Mouse (Mus musculus) lung, embryonic 15.5 days (tissue): ENCODE data around the gene Rogdi. TPM values are rescaled to one million over a fixed set of nuclear protein-coding genes. Genes with fewer than 3 reads are reported as not detected.
A peak's percentile ranks its signal among the peaks of the same experiment; 100 is the strongest.

Source experiments
- ATAC-seq: fragments of 200-750 bp; cut with Nextera tagmentation; 2 replicates; pipeline ENCODE4 v1.8.0; 2017; ENCODE audit warnings: moderate number of reproducible peaks, borderline replicate concordance; ENCODE audit not compliant: low FRiP score, low TSS enrichment; ENCODE audit errors: extremely low read depth
- H3K27ac ChIP-seq: fragments of 300-500 bp; sonication (generic); 2 replicates; pipeline ENCODE4 v1.5.1; 2015; ENCODE audit warnings: moderate library complexity, mild to moderate bottlenecking, inconsistent platforms
- H3K27me3 ChIP-seq: fragments of 300-500 bp; sonication (generic); 2 replicates; pipeline ENCODE4 v1.6.1; 2015; ENCODE audit warnings: inconsistent platforms
- H3K36me3 ChIP-seq: fragments of 300-500 bp; sonication (generic); 2 replicates; pipeline ENCODE4 v1.6.1; 2015; ENCODE audit warnings: inconsistent platforms
- H3K4me1 ChIP-seq: fragments of 300-500 bp; sonication (generic); 2 replicates; pipeline ENCODE4 v1.6.1; 2015; ENCODE audit warnings: inconsistent platforms
- H3K4me2 ChIP-seq: fragments of 300-500 bp; sonication (generic); 2 replicates; pipeline ENCODE4 v1.6.1; 2015; ENCODE audit warnings: inconsistent platforms, mild to moderate bottlenecking, moderate library complexity
- H3K4me3 ChIP-seq: fragments of 300-500 bp; sonication (generic); 2 replicates; pipeline ENCODE4 v1.5.1; 2015; ENCODE audit warnings: mild to moderate bottlenecking, inconsistent platforms
- H3K9ac ChIP-seq: fragments of 300-500 bp; sonication (generic); 2 replicates; pipeline ENCODE4 v1.6.1; 2015; ENCODE audit warnings: inconsistent platforms
- H3K9me3 ChIP-seq: fragments of 300-500 bp; sonication (generic); 2 replicates; pipeline ENCODE4 v1.6.1; 2016; ENCODE audit warnings: inconsistent platforms
- WGBS: fragments of 180-500 bp; shearing (Covaris S2); methylation state at CpG from one replicate; pipeline ENCODE4 v1.1.7; 2015; 5-methylcytosine and 5-hydroxymethylcytosine counted together
- polyA plus RNA-seq: library from polyadenylated mRNA; unstranded; fragments of >200 nt; fragmentation: Nextera tagmentation; extraction: Ambion mirVana; gene quantifications from 2 replicates; pipeline ENCODE4 v1.2.1, GENCODE M21; 2015

The Rogdi gene
- polyA plus RNA-seq, 1 experiment from 2014 or later: 60.3 TPM

DNA sequence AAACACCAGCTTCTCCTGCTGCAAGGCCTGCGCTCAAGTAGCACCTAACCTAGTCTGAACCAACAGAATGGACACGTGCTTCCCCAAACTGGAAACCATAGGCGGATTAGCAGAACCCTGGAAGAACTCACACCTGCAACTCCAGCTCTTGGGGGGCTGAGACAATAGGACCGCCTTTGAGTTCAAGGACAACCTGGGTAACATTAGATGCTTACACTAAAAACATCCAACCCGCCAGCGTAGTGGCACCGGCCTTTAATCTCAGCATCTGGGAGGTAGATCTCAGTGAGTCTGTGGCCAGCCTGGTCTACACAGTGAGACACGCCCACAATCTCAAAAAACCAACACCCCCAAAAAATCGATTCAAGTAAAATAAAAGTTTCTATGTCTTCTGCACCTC is 50.0 kb downstream of the Rogdi start:
- Histone ChIP-seq H3K27ac (peak overlapping the region; percentile 79; the same call in 1 of the 2 replicates), H3K9ac (peak overlapping the region; percentile 78)
- no peak for ATAC-seq

DNA sequence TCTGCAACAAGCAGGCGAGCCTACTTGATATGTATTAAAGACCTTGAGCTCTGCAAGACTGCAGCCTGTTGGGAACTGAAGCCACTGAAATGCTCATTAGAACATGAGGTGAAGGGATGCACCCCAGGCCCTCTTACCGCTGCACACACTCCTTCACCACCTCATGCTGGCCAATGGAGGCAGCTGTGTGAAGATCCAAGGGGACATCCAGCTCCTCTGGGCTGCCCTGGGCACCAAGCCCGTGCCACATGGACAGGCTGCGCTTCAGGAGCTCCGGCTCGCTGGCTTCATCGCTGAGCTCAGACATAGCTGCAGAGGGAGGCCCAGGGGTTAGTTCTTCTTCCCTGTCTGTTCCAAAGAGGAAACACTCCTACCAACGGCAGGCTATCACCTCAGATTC is 53.1 kb downstream of the Rogdi start:
- ATAC-seq: no peak
- H3K36me3 ChIP-seq: peaks cover 18% of the 10 kb centered on the region
- no peak overlapping the region for H3K4me3 ChIP-seq
- H3K9me3 ChIP-seq: no peaks in the 10 kb centered on the region
- H3K27ac ChIP-seq: no peak overlapping the region
- H3K27me3 ChIP-seq: no peaks in the 10 kb centered on the region
- H3K9ac ChIP-seq: no peak overlapping the region
- H3K4me1 ChIP-seq: peaks cover 18% of the 10 kb centered on the region
- WGBS: 91% methylated on average over 8 of the region's 8 CpGs
- no peak overlapping the region for H3K4me2 ChIP-seq

More for the DNA sequence above, 50.0 kb downstream of the Rogdi start:
- WGBS: 34% methylated on average over 9 of the region's 9 CpGs
- Histone ChIP-seq H3K36me3 (peaks cover 5% of the 10 kb centered on the region; the same call in 1 of the 2 replicates), H3K4me1 (peaks cover 20% of the 10 kb centered on the region), H3K9me3 (no peaks in the 10 kb centered on the region), H3K27me3 (no peaks in the 10 kb centered on the region), H3K4me3 (peak overlapping the region; percentile 82), H3K4me2 (peak overlapping the region; percentile 70)

Other genes starting within 250 kb of the Rogdi start
- gene Cdip1, start 223.3 kb downstream of the Rogdi start, polyA plus RNA-seq: 83.2 and 91.1 TPM in 2 replicates
- gene 4930562C15Rik, start 178.1 kb downstream of the Rogdi start, polyA plus RNA-seq: 0.57 and 0.69 TPM in 2 replicates
- gene Ubald1, start 133.2 kb downstream of the Rogdi start, polyA plus RNA-seq: 35.7 TPM in 2 replicates
- 88.1 and 93.0 TPM in 2 replicates for gene Mgrn1, start 127.3 kb downstream of the Rogdi start, polyA plus RNA-seq
- 150 and 167 TPM in 2 replicates for gene Nudt16l1, start 74.8 kb downstream of the Rogdi start, polyA plus RNA-seq
- gene Anks3, start 49.3 kb downstream of the Rogdi start, polyA plus RNA-seq: 54.1 and 56.2 TPM in 2 replicates
- gene Sept12, start 15.7 kb downstream of the Rogdi start, polyA plus RNA-seq: 0.31 TPM in 1 of 2 replicates, not detected in the other
- 30.2 and 33.8 TPM in 2 replicates for gene Smim22, start 6.3 kb downstream of the Rogdi start, polyA plus RNA-seq
- gene Glyr1, start 36.3 kb upstream of the Rogdi start, polyA plus RNA-seq: 149 and 153 TPM in 2 replicates
- gene Ubn1, start 36.5 kb upstream of the Rogdi start, polyA plus RNA-seq: 19.8 and 21.4 TPM in 2 replicates
- gene Ppl, start 118.9 kb upstream of the Rogdi start, polyA plus RNA-seq: 6.3 and 6.7 TPM in 2 replicates
- gene Sec14l5, start 133.6 kb upstream of the Rogdi start, polyA plus RNA-seq: 0.65 and 0.78 TPM in 2 replicates
- 22.1 and 24.0 TPM in 2 replicates for gene Nagpa, start 190.5 kb upstream of the Rogdi start, polyA plus RNA-seq
- gene AU021092, start 208.7 kb upstream of the Rogdi start, polyA plus RNA-seq: 21.7 and 26.9 TPM in 2 replicates
- gene Alg1, start 220.1 kb upstream of the Rogdi start, polyA plus RNA-seq: 32.2 and 35.7 TPM in 2 replicates
- gene Eef2kmt, start 242.4 kb upstream of the Rogdi start, polyA plus RNA-seq: 21.4 and 24.8 TPM in 2 replicates